ENCODE assay signal across 8 mouse cellular contexts in the genomic region with DNA sequence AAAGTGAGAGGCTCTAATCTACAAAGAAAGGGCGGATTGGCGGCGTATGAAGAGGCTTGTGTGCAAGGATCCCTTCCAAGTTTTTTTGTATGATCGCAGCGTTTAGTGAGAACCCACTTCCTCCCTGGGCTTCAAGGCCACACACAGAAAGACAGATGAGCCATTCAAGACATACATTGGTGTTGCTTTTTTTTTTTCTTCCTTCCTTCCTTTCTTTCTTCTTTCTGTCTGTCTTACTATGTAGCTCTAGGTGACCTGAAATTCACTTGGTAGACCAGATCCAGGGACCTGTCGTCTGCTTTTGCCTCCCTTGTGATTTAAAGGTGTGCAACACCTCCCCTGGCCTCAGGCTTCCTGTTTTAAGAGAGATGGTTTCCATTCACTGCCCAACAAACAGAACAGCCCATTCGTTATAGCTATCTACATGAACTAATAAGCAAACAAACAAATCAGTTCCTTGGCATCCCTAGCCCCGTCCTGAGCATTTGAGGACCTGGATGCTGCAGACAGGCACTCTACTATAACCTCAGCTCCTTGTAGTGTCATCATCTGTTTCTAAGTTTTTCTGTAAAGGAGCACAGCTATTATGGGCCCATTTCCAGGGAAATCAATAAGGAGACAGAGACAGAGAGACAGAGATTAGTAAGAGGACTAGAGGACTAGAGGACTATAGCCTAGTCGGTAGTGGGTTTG. TPM values are rescaled to one million over a fixed set of nuclear protein-coding genes. Genes with fewer than 3 reads are reported as not detected.
DNase-seq lines count a peak whose midpoint lies in the region; ATAC-seq and TF ChIP-seq lines count a peak whose summit lies in the region.

No protein-coding gene starts in this region.

- TF ChIP-seq RAD21 in CH12.LX (IDR thresholded peaks at IDR 0.05; ENCODE audit: low read depth, low read length) = no peak

- H3K9me3 ChIP-seq in heart, embryonic 11.5 days (replicated peaks; ENCODE audit: control insufficient read depth, low read length) = no peaks in the 10 kb centered on the region
- peaks cover 5% of the 10 kb centered on the region for H3K9me3 ChIP-seq in CH12.LX (replicated peaks; ENCODE audit: low read length)
- no peaks in the 10 kb centered on the region for H3K9me3 ChIP-seq in liver, embryonic 11.5 days (ENCODE audit: control insufficient read depth, low read length)
- H3K9me3 ChIP-seq in stomach, postnatal 0 days (ENCODE audit: control insufficient read depth, low read length) = no peaks in the 10 kb centered on the region

- H3K79me2 ChIP-seq in CH12.LX (replicated peaks; ENCODE audit: control insufficient read depth, extremely low read depth, insufficient read depth, poor library complexity, severe bottlenecking) = peaks cover 11% of the 10 kb centered on the region

- TF ChIP-seq CTCF in CH12.LX (conservative IDR thresholded peaks at IDR 0.05 in 1 of 2, IDR thresholded peaks at IDR 0.05 in 1 of 2; ENCODE audit: low read depth in 2 of 2, low read length in 2 of 2) = no peak
- TF ChIP-seq CTCF in stomach, postnatal 0 days (IDR thresholded peaks at IDR 0.05; ENCODE audit: low read depth) = no peak

- in situ Hi-C loops in CH12.LX (cut with MboI; ENCODE audit: low pct_ligation_motif_present, low pct_unique_long_range_greater_than_20kb, low sequenced_read_pairs) = no loop called here

- no peaks in the 10 kb centered on the region for H3K27me3 ChIP-seq in heart, embryonic 11.5 days (ENCODE audit: control insufficient read depth, insufficient read depth, low read length)
- no peaks in the 10 kb centered on the region for H3K27me3 ChIP-seq in CH12.LX (replicated peaks)
- no peaks in the 10 kb centered on the region for H3K27me3 ChIP-seq in liver, embryonic 11.5 days (replicated peaks; ENCODE audit: control insufficient read depth, insufficient read depth, low read length)
- no peaks in the 10 kb centered on the region for H3K27me3 ChIP-seq in stomach, postnatal 0 days (ENCODE audit: control insufficient read depth, insufficient read depth, low read length)

- 0 out of 2 replicates have a peak, but pooled peaks have one; percentile 20 for ATAC-seq in heart, embryonic 11.5 days (replicated peaks; ENCODE audit: insufficient number of reproducible peaks, low FRiP score, low TSS enrichment)
- ATAC-seq in erythroid progenitor cell, adult 5-6 weeks (replicated peaks; ENCODE audit: low FRiP score, poor library complexity, severe bottlenecking) = peak; percentile 35
- ATAC-seq in liver, embryonic 11.5 days (replicated peaks; ENCODE audit: low FRiP score) = no peak; the same call in 1 of the 2 replicates
- ATAC-seq in stomach, postnatal 0 days (ENCODE audit: low FRiP score, low TSS enrichment) = no peak; the same call in 1 of the 2 replicates
- ATAC-seq in megakaryocyte-erythroid progenitor cell, adult 5-6 weeks (replicated peaks; ENCODE audit: low FRiP score, low TSS enrichment, poor library complexity, severe bottlenecking) = no peak; the same call in 1 of the 2 replicates

- no peak for TF ChIP-seq POLR2A in CH12.LX (IDR thresholded peaks at IDR 0.05; ENCODE audit: low read depth, low read length)

- H3K4me2 ChIP-seq in heart, embryonic 11.5 days = peak overlapping the region; percentile 69
- peak overlapping the region; percentile 83 for H3K4me2 ChIP-seq in CH12.LX (ENCODE audit: insufficient read depth, low read depth, poor library complexity, severe bottlenecking)
- peak overlapping the region; percentile 91 for H3K4me2 ChIP-seq in liver, embryonic 11.5 days
- peak overlapping the region; percentile 95 for H3K4me2 ChIP-seq in stomach, postnatal 0 days (replicated peaks; ENCODE audit: low read depth)

- WGBS in heart, embryonic 11.5 days (ENCODE audit: insufficient replicate concordance) = 21% methylated on average over 9 of the region's 9 CpGs
- WGBS in liver, embryonic 11.5 days = 22% methylated on average over 9 of the region's 9 CpGs
- WGBS in stomach, postnatal 0 days = 21% methylated on average over 9 of the region's 9 CpGs

- no peak for DNase-seq in heart, adult 8-10 months (ENCODE audit: low spot score)
- no peak for DNase-seq in CH12.LX (ENCODE audit: extremely low read depth)
- DNase-seq in liver, embryonic 11.5 days (ENCODE audit: low spot score) = no peak
- DNase-seq in stomach, postnatal 0 days (ENCODE audit: low spot score) = no peak
- DNase-seq in frontal cortex, postnatal 10 days (ENCODE audit: low spot score in 2 of 2) = no peak

- peak overlapping the region; percentile 65 for H3K27ac ChIP-seq in heart, embryonic 11.5 days (ENCODE audit: low read depth, low read length)
- peak overlapping the region; percentile 42 for H3K27ac ChIP-seq in CH12.LX (ENCODE audit: insufficient read depth, low read depth)
- H3K27ac ChIP-seq in liver, embryonic 11.5 days (ENCODE audit: low read depth, low read length) = peak overlapping the region; percentile 80
- H3K27ac ChIP-seq in stomach, postnatal 0 days (replicated peaks) = peak overlapping the region; percentile 88

- 0 out of 2 replicates have a peak, but pooled peaks have one; percentile 9 for TF ChIP-seq EP300 in CH12.LX (IDR thresholded peaks at IDR 0.05; ENCODE audit: low read length)
- TF ChIP-seq EP300 in stomach, postnatal 0 days (optimal IDR thresholded peaks at IDR 0.05) = no peak

- H3K36me3 ChIP-seq in heart, embryonic 11.5 days (ENCODE audit: control insufficient read depth, insufficient read depth, low read length) = no peaks in the 10 kb centered on the region
- peaks cover 0 to 4% of the 10 kb centered on the region in 2 experiments for H3K36me3 ChIP-seq in CH12.LX (replicated peaks in 1 of 2; ENCODE audit: control insufficient read depth in 1 of 2, insufficient read depth in 1 of 2, low read length in 1 of 2)
- H3K36me3 ChIP-seq in liver, embryonic 11.5 days (ENCODE audit: control insufficient read depth, insufficient read depth, low read length) = no peaks in the 10 kb centered on the region
- H3K36me3 ChIP-seq in stomach, postnatal 0 days (ENCODE audit: control insufficient read depth, insufficient read depth, low read length) = no peaks in the 10 kb centered on the region

- dilution Hi-C loops in CH12.LX (cut with MboI; ENCODE audit: extremely low pct_ligation_motif_present, extremely low pct_unique_long_range_greater_than_20kb, low sequenced_read_pairs) = no loop called here

- peaks cover 27% of the 10 kb centered on the region for H3K4me1 ChIP-seq in heart, embryonic 11.5 days (ENCODE audit: control insufficient read depth, insufficient read depth, low read length)
- peaks cover 10 to 44% of the 10 kb centered on the region in 2 experiments for H3K4me1 ChIP-seq in CH12.LX (ENCODE audit: control insufficient read depth in 1 of 2, insufficient read depth in 2 of 2)
- H3K4me1 ChIP-seq in liver, embryonic 11.5 days (replicated peaks; ENCODE audit: control insufficient read depth, insufficient read depth, low read length) = peaks cover 32% of the 10 kb centered on the region
- H3K4me1 ChIP-seq in stomach, postnatal 0 days (replicated peaks; ENCODE audit: control insufficient read depth, insufficient read depth) = 0 out of 2 replicates have a peak, but pooled peaks cover 5% of the 10 kb centered on the region

- H3K9ac ChIP-seq in heart, embryonic 11.5 days (ENCODE audit: low read depth, low read length) = peak overlapping the region; percentile 88
- peak overlapping the region; percentile 85 for H3K9ac ChIP-seq in CH12.LX (ENCODE audit: insufficient read depth, low read depth)
- peak overlapping the region; percentile 89 for H3K9ac ChIP-seq in liver, embryonic 11.5 days (ENCODE audit: low read depth, low read length)
- peak overlapping the region; percentile 91 for H3K9ac ChIP-seq in stomach, postnatal 0 days (ENCODE audit: low read length)

- peak overlapping the region; percentile 79 for H3K4me3 ChIP-seq in heart, embryonic 11.5 days (ENCODE audit: low read depth, low read length)
- H3K4me3 ChIP-seq in CH12.LX (replicated peaks in 1 of 3; ENCODE audit: low read depth in 2 of 3, low read length in 2 of 3, poor library complexity in 1 of 3) = peak overlapping the region; percentile 60 to 99 (median 79)
- H3K4me3 ChIP-seq in liver, embryonic 11.5 days (ENCODE audit: low read depth, low read length) = peak overlapping the region; percentile 83
- H3K4me3 ChIP-seq in stomach, postnatal 0 days (ENCODE audit: low read depth, low read length) = peak overlapping the region; percentile 96

TF ChIP-seq in CH12.LX, 34 proteins besides CTCF, POLR2A, EP300 and RAD21 (continues in another document):
- TF ChIP-seq MYC (IDR thresholded peaks at IDR 0.05; ENCODE audit: low read depth, low read length) (0 out of 2 replicates have a peak, but pooled peaks have one; percentile 66), ELF1 (IDR thresholded peaks at IDR 0.05; ENCODE audit: low read depth, low read length) (no peak), RCOR1 (conservative IDR thresholded peaks at IDR 0.05; ENCODE audit: low read depth, low read length) (no peak)

RNA-seq across cellular contexts. Expression of gene Hacd3, which starts 0.5 kb away (rescaled TPM):
- polyA plus RNA-seq in heart, embryonic 11.5 days (2014; fragmentation: Nextera tagmentation; extraction: Ambion mirVana) = 55.8 and 60.2 TPM in 2 replicates
- total RNA-seq in heart, adult 8-10 months (2022) = 10 to 100 TPM; 14.6 to 19.0 (median 17.0) TPM
- 30.4 and 36.5 TPM in 2 replicates for total RNA-seq in CH12.LX (2012; rRNA removed)
- total RNA-seq in CH12.LX (2014; rRNA removed) = 68.7 and 72.7 TPM in 2 replicates
- 36.9 and 41.5 TPM in 2 replicates for polyA plus RNA-seq in CH12.LX (2012; ENCODE audit: insufficient read length, low read depth)
- total RNA-seq in erythroid progenitor cell, adult 5-6 weeks (2015; ENCODE audit: low replicate concordance) = 11.5 and 15.9 TPM in 2 replicates
- 18.2 and 20.8 TPM in 2 replicates for total RNA-seq in erythroid progenitor cell, adult 5-6 weeks (2017; ENCODE audit: low replicate concordance)
- 83.6 and 95.4 TPM in 2 replicates for polyA plus RNA-seq in liver, embryonic 11.5 days (2014; fragmentation: Nextera tagmentation; extraction: Ambion mirVana)
- 108 and 110 TPM in 2 replicates for polyA plus RNA-seq in stomach, postnatal 0 days (2015; fragmentation: Nextera tagmentation; extraction: Ambion mirVana)
- total RNA-seq in megakaryocyte-erythroid progenitor cell, adult 5-6 weeks (2014; fragmentation: Nextera tagmentation) = 40.4 and 48.9 TPM in 2 replicates
- 68.1 and 71.5 TPM in 2 replicates for total RNA-seq in megakaryocyte-erythroid progenitor cell, adult 5-6 weeks (2017)

RNA-seq across cellular contexts. Expression of gene Dpp8, which starts 10.2 kb away (rescaled TPM):
- polyA plus RNA-seq in heart, embryonic 11.5 days (2014; fragmentation: Nextera tagmentation; extraction: Ambion mirVana) = 23.7 and 30.2 TPM in 2 replicates
- 10 to 100 TPM; 52.8 to 59.9 (median 58.2) TPM for total RNA-seq in heart, adult 8-10 months (2022)
- total RNA-seq in CH12.LX (2012; rRNA removed) = 35.3 and 36.0 TPM in 2 replicates
- total RNA-seq in CH12.LX (2014; rRNA removed) = 39.9 and 44.0 TPM in 2 replicates
- polyA plus RNA-seq in CH12.LX (2012; ENCODE audit: insufficient read length, low read depth) = 41.8 and 53.2 TPM in 2 replicates
- total RNA-seq in erythroid progenitor cell, adult 5-6 weeks (2015; ENCODE audit: low replicate concordance) = 70.3 and 82.6 TPM in 2 replicates
- total RNA-seq in erythroid progenitor cell, adult 5-6 weeks (2017; ENCODE audit: low replicate concordance) = 110 and 113 TPM in 2 replicates
- 30.9 and 36.7 TPM in 2 replicates for polyA plus RNA-seq in liver, embryonic 11.5 days (2014; fragmentation: Nextera tagmentation; extraction: Ambion mirVana)
- 14.9 and 16.1 TPM in 2 replicates for polyA plus RNA-seq in stomach, postnatal 0 days (2015; fragmentation: Nextera tagmentation; extraction: Ambion mirVana)
- 76.5 and 88.9 TPM in 2 replicates for total RNA-seq in megakaryocyte-erythroid progenitor cell, adult 5-6 weeks (2014; fragmentation: Nextera tagmentation)
- 77.5 and 95.5 TPM in 2 replicates for total RNA-seq in megakaryocyte-erythroid progenitor cell, adult 5-6 weeks (2017)

Comparison
In these comparisons a context has a peak if more than half of its experiments do, and no peak if none do; other contexts are left out.
1. ATAC-seq: peak in heart, embryonic 11.5 days (single experiment) and erythroid progenitor cell, adult 5-6 weeks (single experiment); none in liver, embryonic 11.5 days (single experiment), stomach, postnatal 0 days (single experiment) and megakaryocyte-erythroid progenitor cell, adult 5-6 weeks (single experiment).
2. Peak in every context shown above with its lines, with median percentiles within 50 percentile points of each other: H3K27ac ChIP-seq, H3K4me2 ChIP-seq, H3K4me3 ChIP-seq and H3K9ac ChIP-seq.